Mouse (Mus musculus) liver, embryonic 16.5 days (tissue): Measurements from ENCODE around the gene 1110002E22Rik. TPM values are rescaled to one million over a fixed set of nuclear protein-coding genes. Genes with fewer than 3 reads are reported as not detected.

ENCODE experiments used
- ATAC-seq: fragments of 200-750 bp; cut with Nextera tagmentation; 2 replicates; pipeline ENCODE4 v1.8.0; 2017; ENCODE audit warnings: low read depth, mild to moderate bottlenecking, moderate number of reproducible peaks, moderate library complexity
- H3K27ac ChIP-seq: fragments of 300-500 bp; sonication (generic); 2 replicates; pipeline ENCODE4 v1.5.1; 2014; ENCODE audit warnings: mild to moderate bottlenecking, low read length
- H3K27me3 ChIP-seq: fragments of 300-500 bp; sonication (generic); 2 replicates; pipeline ENCODE4 v1.6.1; 2014; ENCODE audit warnings: low read depth, low read length, mixed read lengths; ENCODE audit not compliant: control insufficient read depth, insufficient read depth
- H3K36me3 ChIP-seq: fragments of 300-500 bp; sonication (generic); 2 replicates; pipeline ENCODE4 v1.6.1; 2014; ENCODE audit warnings: mild to moderate bottlenecking; ENCODE audit not compliant: control insufficient read depth, insufficient read depth
- H3K4me1 ChIP-seq: fragments of 300-500 bp; sonication (generic); 2 replicates; pipeline ENCODE4 v1.6.1; 2014; ENCODE audit warnings: low read depth, low read length, mixed read lengths; ENCODE audit not compliant: control insufficient read depth
- H3K4me2 ChIP-seq: fragments of 300-500 bp; sonication (generic); 2 replicates; pipeline ENCODE4 v1.6.1; 2014; ENCODE audit warnings: low read depth, low read length, mixed read lengths
- H3K4me3 ChIP-seq: fragments of 300-500 bp; sonication (generic); 2 replicates; pipeline ENCODE4 v1.5.1; 2014; ENCODE audit warnings: low read depth, mild to moderate bottlenecking, low read length
- H3K9ac ChIP-seq: fragments of 300-500 bp; sonication (generic); 2 replicates; pipeline ENCODE4 v1.6.1; 2014; ENCODE audit warnings: low read depth, low read length
- H3K9me3 ChIP-seq: fragments of 300-500 bp; sonication (generic); replicated peaks from 2 replicates; pipeline ENCODE4 v1.6.1; 2016; ENCODE audit warnings: low read length; ENCODE audit not compliant: control insufficient read depth
- WGBS: fragments of 180-500 bp; shearing (Covaris S2); extraction: QIAGEN DNeasy Blood & Tissue Kit; methylation state at CpG from one replicate; pipeline ENCODE4 v1.1.7; 2014; ENCODE audit not compliant: insufficient replicate concordance; 5-methylcytosine and 5-hydroxymethylcytosine counted together
- polyA plus RNA-seq: library from polyadenylated mRNA; unstranded; fragments of >200 nt; fragmentation: Nextera tagmentation; extraction: Ambion mirVana; gene quantifications from 2 replicates; pipeline ENCODE4 v1.2.1, GENCODE M21; 2015

1110002E22Rik gene
- polyA plus RNA-seq, 1 experiment from 2014 or later: 0.30 TPM

DNA sequence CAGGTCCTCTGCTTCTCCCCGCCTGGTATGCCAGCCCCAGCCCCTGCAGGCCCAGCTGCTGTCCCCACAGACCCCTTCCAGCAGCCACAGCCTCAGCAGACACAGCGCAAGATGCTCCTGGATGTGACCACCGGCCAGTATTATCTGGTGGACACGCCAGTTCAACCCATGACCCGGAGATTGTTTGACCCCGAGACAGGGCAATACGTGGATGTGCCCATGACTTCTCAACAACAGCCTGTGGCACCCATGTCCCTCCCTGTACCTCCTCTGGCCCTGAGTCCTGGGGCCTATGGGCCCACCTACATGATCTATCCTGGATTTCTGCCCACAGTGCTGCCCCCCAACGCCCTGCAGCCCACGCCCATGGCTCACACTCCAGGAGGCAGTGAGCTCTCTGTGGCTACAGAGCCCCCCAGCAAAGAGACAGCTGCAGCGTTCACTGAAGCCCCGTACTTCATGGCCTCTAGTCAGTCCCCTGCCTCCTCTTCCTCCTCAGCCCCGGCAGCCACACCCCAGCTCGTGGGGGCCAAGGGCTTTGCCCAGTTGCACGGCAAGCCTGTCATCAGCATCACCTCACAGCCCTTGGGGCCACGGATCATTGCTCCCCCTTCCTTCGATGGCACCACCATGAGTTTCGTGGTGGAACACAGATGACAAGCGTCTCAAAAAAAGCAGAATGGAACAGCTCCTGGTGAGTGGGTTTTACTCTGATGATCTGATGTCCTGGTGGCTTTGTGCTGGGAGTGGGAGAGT lies 5.1 kb downstream of the 1110002E22Rik start:
- Histone ChIP-seq H3K27ac (no peak overlapping the region), H3K9ac (no peak overlapping the region), H3K4me3 (no peak overlapping the region), H3K9me3 (no peaks in the 10 kb centered on the region), H3K36me3 (no peaks in the 10 kb centered on the region), H3K27me3 (no peaks in the 10 kb centered on the region), H3K4me2 (no peak overlapping the region), H3K4me1 (no peaks in the 10 kb centered on the region)
- no peak for ATAC-seq
- 57% methylated on average over 18 of the region's 18 CpGs for WGBS

DNA sequence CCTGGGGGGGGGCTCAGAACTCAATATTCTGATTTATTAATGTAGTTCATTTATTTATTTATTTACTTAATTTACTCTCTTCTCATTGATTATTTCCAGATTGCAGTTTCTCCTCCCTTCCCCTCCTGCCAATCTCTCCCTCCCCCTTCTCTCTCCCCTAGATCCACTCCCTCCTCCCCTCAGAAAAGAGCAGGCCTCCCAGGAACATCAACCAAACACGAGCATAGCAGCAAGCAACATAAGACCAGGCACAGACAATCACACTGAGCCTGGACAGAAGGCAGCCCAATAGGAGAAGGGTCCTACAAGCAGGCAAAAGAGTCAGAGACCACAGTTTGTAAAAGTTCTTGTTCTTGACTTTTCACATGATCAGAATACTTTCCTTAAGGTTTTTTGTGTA lies 6.2 kb downstream of the 1110002E22Rik start:
- Histone ChIP-seq H3K27me3 (no peaks in the 10 kb centered on the region), H3K36me3 (no peaks in the 10 kb centered on the region), H3K9me3 (no peaks in the 10 kb centered on the region), H3K4me1 (no peaks in the 10 kb centered on the region), H3K9ac (no peak overlapping the region), H3K4me3 (no peak overlapping the region), H3K4me2 (no peak overlapping the region), H3K27ac (no peak overlapping the region)
- no peak for ATAC-seq
- WGBS: 23% methylated on average over 1 of the region's 1 CpGs

DNA sequence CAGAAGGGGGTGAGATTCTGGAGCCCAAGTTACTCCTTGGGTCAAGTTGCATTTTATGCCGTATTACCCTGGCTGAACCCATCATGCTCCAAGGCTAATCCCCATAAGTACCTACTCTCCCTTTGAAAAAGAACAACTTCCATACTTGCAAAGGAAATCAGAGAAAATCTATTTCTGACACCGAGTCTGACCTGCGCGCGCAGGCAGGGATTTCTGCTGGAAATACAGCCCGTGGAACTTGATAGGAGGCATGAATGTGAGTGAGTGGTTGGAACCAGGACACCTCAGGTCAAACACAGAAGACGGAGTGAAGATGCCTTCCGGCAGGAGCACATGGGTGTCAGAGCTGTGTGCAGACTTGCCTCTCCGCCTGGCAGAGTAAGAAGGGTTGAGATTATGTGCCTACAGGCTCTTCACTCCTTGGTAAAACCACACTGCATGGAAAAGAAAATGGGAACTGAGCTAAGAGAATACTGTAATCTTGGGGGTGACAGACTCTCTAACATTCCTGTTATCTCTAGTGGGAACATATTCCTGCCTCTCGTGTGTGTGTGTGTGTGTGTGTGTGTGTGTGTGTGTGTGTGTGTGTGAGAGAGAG lies 6.7 kb downstream of the 1110002E22Rik start:
- no peak overlapping the region for H3K9ac ChIP-seq
- ATAC-seq: no peak
- no peaks in the 10 kb centered on the region for H3K36me3 ChIP-seq
- H3K27me3 ChIP-seq: no peaks in the 10 kb centered on the region
- H3K4me3 ChIP-seq: no peak overlapping the region
- no peaks in the 10 kb centered on the region for H3K4me1 ChIP-seq
- H3K4me2 ChIP-seq: no peak overlapping the region
- no peaks in the 10 kb centered on the region for H3K9me3 ChIP-seq
- 69% methylated on average over 10 of the region's 10 CpGs for WGBS
- H3K27ac ChIP-seq: no peak overlapping the region

DNA sequence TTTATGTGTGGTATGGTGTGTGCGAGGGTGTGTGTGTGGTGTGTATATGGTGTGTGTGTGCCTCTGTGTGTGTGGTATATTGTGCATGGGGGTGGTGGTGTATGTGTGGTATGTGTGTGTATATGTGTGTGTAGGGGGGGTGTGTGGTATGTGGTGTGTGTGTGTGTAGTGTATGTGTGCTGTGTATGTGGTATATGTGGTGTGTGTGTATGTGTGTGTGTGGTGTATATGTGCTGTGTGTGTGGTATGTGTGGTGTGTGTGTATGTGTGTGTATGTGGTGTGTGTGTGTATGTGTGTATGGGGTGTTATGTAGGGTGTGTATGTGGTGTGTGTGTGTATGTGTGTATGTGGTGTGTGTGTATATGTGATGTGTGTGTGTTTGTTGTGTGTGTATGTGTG lies 9.4 kb downstream of the 1110002E22Rik start:
- no peaks in the 10 kb centered on the region for H3K4me1 ChIP-seq
- H3K27me3 ChIP-seq: no peaks in the 10 kb centered on the region
- no peak overlapping the region for H3K4me2 ChIP-seq
- H3K36me3 ChIP-seq: no peaks in the 10 kb centered on the region
- ATAC-seq: no peak
- no peaks in the 10 kb centered on the region for H3K9me3 ChIP-seq
- H3K4me3 ChIP-seq: no peak overlapping the region
- WGBS: 63% methylated on average over 1 of the region's 1 CpGs
- no peak overlapping the region for H3K9ac ChIP-seq
- no peak overlapping the region for H3K27ac ChIP-seq

DNA sequence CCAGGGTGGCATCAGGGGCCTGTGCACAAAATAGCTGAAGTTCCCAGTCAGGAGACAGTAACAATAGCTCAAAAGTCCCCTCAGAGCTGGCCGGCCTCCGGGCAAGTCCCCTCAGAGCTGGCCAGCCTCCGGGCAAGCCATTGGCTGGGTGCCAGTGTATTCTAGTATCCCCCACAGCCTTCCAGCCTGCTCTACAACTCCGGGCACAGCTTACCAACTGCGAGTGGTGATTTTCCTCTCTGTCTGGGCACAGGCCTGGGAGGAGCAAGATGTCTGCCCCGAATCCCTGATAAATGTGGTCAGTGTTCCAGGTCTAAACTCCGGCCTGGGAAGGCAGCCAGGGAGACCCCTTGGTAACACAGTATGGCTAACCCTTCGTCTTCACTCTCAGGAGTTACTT lies 10.4 kb downstream of the 1110002E22Rik start:
- no peak overlapping the region for H3K4me3 ChIP-seq
- ATAC-seq: no peak
- no peak overlapping the region for H3K27ac ChIP-seq
- H3K27me3 ChIP-seq: no peaks in the 10 kb centered on the region
- no peak overlapping the region for H3K4me2 ChIP-seq
- no peaks in the 10 kb centered on the region for H3K36me3 ChIP-seq
- H3K4me1 ChIP-seq: no peaks in the 10 kb centered on the region
- H3K9me3 ChIP-seq: no peaks in the 10 kb centered on the region
- no peak overlapping the region for H3K9ac ChIP-seq
- 64% methylated on average over 8 of the region's 8 CpGs for WGBS

DNA sequence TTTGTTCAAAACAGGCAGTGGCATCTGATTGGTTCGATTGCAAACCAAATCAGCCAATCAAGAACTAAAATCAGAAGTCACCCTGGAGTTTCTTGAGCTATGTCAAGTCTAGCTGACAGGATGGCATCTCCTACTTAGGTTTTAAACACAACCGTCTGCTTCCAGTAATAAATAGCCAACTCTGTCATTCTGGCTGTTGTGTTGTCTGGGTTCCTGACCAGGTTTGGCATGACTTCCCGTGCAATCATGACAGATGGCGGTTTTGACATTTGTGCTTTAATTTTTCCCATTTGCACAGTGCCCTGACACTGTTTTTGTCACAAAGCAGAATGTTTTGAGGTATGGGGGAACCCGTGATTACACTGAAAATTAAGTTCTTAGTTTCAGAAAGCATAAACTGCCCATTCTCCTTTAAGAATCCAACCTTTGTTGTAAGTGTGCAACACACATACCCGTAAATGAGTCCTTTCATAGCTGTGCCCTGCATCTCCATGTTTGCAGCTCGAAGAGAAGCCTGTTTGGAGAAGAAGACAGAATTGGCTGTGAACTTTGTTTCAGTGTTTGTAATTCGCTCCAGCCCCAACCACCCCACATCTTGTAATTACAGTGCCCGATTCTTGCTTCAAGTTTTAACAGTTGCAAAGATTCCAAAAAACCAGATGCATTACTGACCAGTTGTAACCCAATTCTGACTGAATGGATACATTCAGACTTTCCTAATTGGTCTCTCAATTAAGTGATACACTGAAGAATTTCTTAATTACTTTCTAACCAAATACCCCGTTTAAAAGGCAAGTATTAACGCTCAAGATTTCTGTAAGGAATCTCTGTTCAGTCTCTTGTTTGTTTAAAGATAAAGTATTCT lies 12.9 kb downstream of the 1110002E22Rik start:
- no peaks in the 10 kb centered on the region for H3K36me3 ChIP-seq
- H3K27ac ChIP-seq: no peak overlapping the region
- ATAC-seq: no peak
- H3K27me3 ChIP-seq: no peaks in the 10 kb centered on the region
- H3K9me3 ChIP-seq: no peaks in the 10 kb centered on the region
- 61% methylated on average over 11 of the region's 11 CpGs for WGBS
- H3K4me2 ChIP-seq: no peak overlapping the region
- H3K9ac ChIP-seq: no peak overlapping the region
- H3K4me1 ChIP-seq: no peaks in the 10 kb centered on the region
- H3K4me3 ChIP-seq: no peak overlapping the region

DNA sequence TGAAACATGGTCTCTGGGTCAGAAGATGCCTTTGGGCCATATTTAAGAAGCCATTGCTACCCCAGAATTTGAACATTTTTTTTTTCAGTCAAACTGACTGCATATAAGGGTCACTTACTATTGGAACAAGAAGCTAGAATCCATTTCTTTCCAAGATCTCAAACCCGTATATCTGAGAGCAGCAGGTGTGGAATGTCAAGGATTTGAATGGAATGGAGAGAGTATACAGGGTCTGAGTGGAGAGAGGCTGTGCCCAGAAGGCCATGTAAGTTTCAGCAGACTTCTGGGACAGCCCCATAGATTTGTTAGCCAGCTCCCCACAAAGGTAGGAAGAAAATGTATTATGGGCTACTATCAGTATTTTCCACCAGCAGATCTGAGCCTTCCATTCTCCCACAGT lies 13.8 kb downstream of the 1110002E22Rik start:
- no peak overlapping the region for H3K27ac ChIP-seq
- WGBS: 58% methylated on average over 1 of the region's 1 CpGs
- ATAC-seq: no peak
- no peaks in the 10 kb centered on the region for H3K9me3 ChIP-seq
- no peaks in the 10 kb centered on the region for H3K27me3 ChIP-seq
- H3K4me3 ChIP-seq: no peak overlapping the region
- no peaks in the 10 kb centered on the region for H3K36me3 ChIP-seq
- H3K4me2 ChIP-seq: no peak overlapping the region
- no peak overlapping the region for H3K9ac ChIP-seq
- H3K4me1 ChIP-seq: no peaks in the 10 kb centered on the region

DNA sequence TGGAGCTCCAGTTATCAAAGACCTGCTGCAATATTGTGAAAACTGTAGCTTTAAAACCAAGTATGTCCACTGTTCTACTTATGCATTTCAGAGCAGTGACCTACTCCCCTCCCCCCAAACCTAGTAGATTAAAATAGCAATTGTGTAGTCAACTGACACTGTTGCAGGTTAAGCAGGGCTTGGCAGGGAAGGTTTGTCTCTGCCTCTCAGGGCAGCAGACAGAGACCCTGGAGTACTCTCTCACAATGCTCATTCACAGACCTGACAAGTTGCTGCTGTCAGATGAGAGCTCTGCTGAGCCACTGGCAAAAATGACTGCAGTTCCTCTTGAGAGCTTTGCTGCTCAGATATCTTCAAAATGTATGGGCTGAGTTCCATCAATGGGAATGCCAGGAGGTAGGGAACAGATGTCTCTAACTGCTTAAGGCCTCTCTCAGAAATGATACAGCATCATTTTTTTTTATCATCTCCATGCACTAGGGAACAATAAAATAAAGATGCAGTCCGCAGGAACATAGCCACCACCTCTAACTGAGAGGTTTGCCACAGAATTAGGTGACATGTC lies 18.3 kb downstream of the 1110002E22Rik start:
- WGBS: 72% methylated on average over 1 of the region's 1 CpGs
- Histone ChIP-seq H3K27me3 (no peaks in the 10 kb centered on the region), H3K9ac (no peak overlapping the region), H3K27ac (no peak overlapping the region), H3K4me2 (no peak overlapping the region), H3K36me3 (no peaks in the 10 kb centered on the region), H3K4me1 (no peaks in the 10 kb centered on the region), H3K4me3 (no peak overlapping the region), H3K9me3 (no peaks in the 10 kb centered on the region)
- ATAC-seq: no peak
